Mouse (Mus musculus): ENCODE measurements around the gene Adgrg3. TPM values are rescaled to one million over a fixed set of nuclear protein-coding genes. Genes with fewer than 3 reads are reported as not detected.

Adgrg3 gene
- polyA plus RNA-seq, 1 experiment from 2014 or later = 3.6 TPM

GRCm38 (mm10) chr8:95093574-95093973 is 76.1 kb downstream of the Adgrg3 start:
- peaks cover 91% of the 10 kb centered on the region for H3K36me3 ChIP-seq
- ATAC-seq (ENCODE audit: insufficient number of reproducible peaks, low FRiP score, low TSS enrichment, low read depth) = no peak
- 86% methylated on average over 4 of the region's 4 CpGs for WGBS

More at GRCm38 (mm10) chr8:95093574-95093973, 76.1 kb downstream of the Adgrg3 start:
- Histone ChIP-seq H3K9ac (no peak overlapping the region), H3K27ac (no peak overlapping the region), H3K9me3 (no peaks in the 10 kb centered on the region), H3K27me3 (no peaks in the 10 kb centered on the region), H3K4me1 (no peaks in the 10 kb centered on the region), H3K4me2 (no peak overlapping the region), H3K4me3 (no peak overlapping the region)

Other genes starting within 250 kb of the Adgrg3 start
- gene Cx3cl1, start 245.7 kb upstream of the Adgrg3 start, polyA plus RNA-seq (2015; fragmentation: Nextera tagmentation; extraction: Ambion mirVana) = 9.3 and 12.0 TPM in 2 replicates
- not detected in 2 replicates for gene Ccl17, start 207.2 kb upstream of the Adgrg3 start, polyA plus RNA-seq (2015; fragmentation: Nextera tagmentation; extraction: Ambion mirVana)
- 74.6 and 81.5 TPM in 2 replicates for gene Coq9, start 179.4 kb upstream of the Adgrg3 start, polyA plus RNA-seq (2015; fragmentation: Nextera tagmentation; extraction: Ambion mirVana)
- gene Ciapin1, start 179.3 kb upstream of the Adgrg3 start, polyA plus RNA-seq (2015; fragmentation: Nextera tagmentation; extraction: Ambion mirVana) = 81.8 and 82.8 TPM in 2 replicates
- gene Polr2c, start 160.2 kb upstream of the Adgrg3 start, polyA plus RNA-seq (2015; fragmentation: Nextera tagmentation; extraction: Ambion mirVana) = 121 and 122 TPM in 2 replicates
- 28.2 and 32.1 TPM in 2 replicates for gene Dok4, start 141.4 kb upstream of the Adgrg3 start, polyA plus RNA-seq (2015; fragmentation: Nextera tagmentation; extraction: Ambion mirVana)
- gene Ccdc102a, start 99.6 kb upstream of the Adgrg3 start, polyA plus RNA-seq (2015; fragmentation: Nextera tagmentation; extraction: Ambion mirVana) = 39.5 and 41.8 TPM in 2 replicates
- gene Adgrg5, start 94.0 kb upstream of the Adgrg3 start, polyA plus RNA-seq (2015; fragmentation: Nextera tagmentation; extraction: Ambion mirVana) = 0.22 TPM in 1 of 2 replicates, not detected in the other
- 23.2 and 25.0 TPM in 2 replicates for gene Adgrg1, start 42.9 kb upstream of the Adgrg3 start, polyA plus RNA-seq (2015; fragmentation: Nextera tagmentation; extraction: Ambion mirVana)
- gene Drc7, start 37.4 kb downstream of the Adgrg3 start, polyA plus RNA-seq (2015; fragmentation: Nextera tagmentation; extraction: Ambion mirVana) = 0.09 TPM in 1 of 2 replicates, not detected in the other
- gene Katnb1, start 63.5 kb downstream of the Adgrg3 start, polyA plus RNA-seq (2015; fragmentation: Nextera tagmentation; extraction: Ambion mirVana) = 21.1 and 24.7 TPM in 2 replicates
- gene Kifc3, start 185.1 kb downstream of the Adgrg3 start, polyA plus RNA-seq (2015; fragmentation: Nextera tagmentation; extraction: Ambion mirVana) = 19.1 and 20.7 TPM in 2 replicates